Mouse (Mus musculus): ENCODE results near the gene Col26a1.
A peak's percentile ranks its signal among the peaks of the same experiment; 100 is the strongest.

Gene Col26a1

DNA sequence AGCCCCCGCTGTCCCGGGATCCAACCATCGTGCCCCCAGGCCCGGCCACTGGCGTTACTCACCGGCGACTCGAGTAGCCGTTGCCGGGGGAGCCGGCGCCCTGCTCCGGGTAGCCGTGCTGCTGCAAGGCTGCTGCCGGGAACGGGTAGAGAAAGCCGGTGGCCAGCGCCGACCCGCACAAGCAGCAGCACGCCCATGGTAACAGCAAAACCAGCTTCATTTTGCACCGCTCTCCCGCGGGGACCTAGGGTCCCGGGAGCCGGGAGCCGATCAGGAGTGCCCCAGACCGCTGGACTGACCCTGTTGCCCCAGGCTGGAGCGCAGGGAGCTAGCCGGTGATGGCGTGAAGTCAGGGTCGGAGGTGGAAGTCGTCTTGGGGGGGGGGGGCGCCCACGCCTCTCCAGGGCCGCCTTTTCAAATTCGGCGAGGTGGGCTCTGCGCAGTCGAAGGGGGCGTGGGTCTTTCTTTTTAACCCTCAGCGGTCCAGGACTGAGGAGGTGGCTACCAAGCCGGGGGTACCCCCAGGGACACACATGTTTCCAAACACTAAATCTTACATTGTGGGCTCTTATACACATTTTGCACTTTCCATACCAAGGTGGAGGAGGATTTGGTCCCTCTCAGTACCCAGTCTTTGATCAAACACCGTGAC, at the start of gene Col26a1:
TSS of gene Col26a1 (minus strand) at position 422 of the 652 bp plus-strand sequence.
- peak; percentile 24 for DNase-seq (ENCODE audit: low spot score)

DNA sequence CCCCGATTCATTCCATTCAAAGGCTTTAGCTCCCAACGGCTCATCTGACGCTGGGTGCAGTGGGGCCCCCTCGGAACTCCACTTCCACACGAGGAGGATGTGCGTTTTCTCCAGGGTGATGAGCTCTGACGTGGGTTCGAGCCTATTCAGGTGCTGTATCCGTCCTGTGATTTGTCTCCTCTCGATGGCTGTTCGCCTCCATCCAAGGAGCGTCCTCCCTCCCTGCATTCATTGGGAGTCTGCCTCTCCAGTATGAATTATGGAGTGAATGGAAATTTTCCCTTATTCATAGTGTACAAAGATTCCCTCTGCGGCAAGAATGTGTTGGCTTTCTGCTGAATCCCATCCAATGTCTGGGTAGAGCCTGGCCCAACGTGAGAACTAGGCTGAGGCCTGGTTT, 48.9 kb upstream of the Col26a1 start:
- no peak for DNase-seq (ENCODE audit: low spot score)

DNA sequence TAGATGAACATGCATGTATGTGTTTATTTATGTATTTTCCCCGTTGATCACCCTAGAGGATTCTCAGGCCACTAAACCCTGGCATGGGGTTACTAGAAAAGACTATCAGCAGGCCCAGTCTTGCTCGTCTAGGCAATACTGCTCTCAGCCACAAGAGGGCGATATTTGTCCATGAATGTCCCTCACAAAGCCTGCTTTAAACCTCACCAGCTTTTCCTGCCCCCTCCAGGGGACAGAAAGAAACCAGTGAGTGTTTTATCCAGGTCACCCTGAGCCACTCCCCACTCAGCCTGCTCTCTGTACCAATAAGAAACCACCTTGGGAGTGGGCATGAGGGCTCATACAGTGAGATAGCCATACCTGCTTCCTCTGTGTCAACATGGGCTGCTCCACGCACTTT, 46.1 kb upstream of the Col26a1 start:
- peak; percentile 69 for DNase-seq (ENCODE audit: low spot score)

GRCm38 (mm10) chr5:136923751-136924478, 40.9 kb upstream of the Col26a1 start:
- DNase-seq (ENCODE audit: low spot score), result no peak

DNA sequence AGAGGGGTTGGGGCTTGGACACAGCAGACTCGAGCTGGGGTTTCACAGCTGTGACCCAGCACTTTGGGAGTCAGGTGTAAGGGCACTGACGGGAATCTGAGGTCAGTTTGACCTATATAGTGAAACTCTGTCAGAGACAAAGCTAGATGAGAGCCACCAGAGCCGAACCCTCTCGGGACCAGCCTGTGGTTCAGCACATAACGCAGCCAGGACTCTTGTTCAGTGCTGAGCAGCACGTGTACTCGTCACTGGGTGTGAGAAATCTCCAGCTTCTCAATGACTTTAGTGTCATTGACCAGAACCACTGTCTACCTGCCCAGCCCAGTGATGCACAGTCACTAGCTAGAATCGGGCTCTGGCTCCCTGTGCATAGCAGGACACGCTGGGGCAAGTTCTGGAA, 39.8 kb upstream of the Col26a1 start:
- DNase-seq (ENCODE audit: low spot score), result no peak

DNA sequence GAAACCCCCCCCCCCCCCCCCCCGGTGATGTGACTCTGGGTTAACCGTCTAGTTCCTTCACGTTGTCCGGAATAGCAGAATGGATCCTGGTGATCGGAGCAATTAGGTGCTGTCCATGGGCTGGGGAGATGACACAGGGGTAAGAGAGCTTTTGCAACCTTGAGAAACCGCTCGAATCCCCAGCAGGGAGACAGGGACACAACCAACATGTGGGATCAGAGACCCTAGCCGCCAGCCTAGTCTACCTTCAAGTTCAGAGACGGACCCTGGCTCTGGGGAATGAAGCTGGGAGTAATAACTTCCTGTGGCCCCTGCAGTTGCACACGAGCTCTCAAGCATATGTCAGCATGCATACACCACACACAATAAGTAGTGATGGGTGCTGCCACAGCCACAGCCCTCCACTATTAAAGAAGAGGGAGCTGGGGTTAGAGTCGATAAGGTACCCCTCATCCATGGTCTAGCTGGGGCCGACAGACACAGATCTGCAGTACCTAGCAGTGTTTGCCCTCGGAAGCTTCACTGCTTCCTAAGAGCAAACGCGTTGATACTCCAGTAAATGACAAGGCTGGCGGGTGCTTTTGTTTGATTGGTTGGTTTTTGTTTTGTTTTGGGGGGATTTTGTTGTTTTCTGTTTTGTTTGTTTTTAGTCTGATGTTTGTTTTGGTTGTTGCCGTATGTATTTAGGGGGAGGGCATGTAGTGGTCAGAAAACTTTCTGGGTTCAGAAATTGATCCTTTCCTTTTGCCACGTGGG, 36.7 kb upstream of the Col26a1 start:
- DNase-seq (ENCODE audit: low spot score), result no peak

- peak; percentile 65 for DNase-seq (ENCODE audit: low spot score)
Measured at GRCm38 (mm10) chr5:136918655-136919472, 35.9 kb upstream of the Col26a1 start.

DNA sequence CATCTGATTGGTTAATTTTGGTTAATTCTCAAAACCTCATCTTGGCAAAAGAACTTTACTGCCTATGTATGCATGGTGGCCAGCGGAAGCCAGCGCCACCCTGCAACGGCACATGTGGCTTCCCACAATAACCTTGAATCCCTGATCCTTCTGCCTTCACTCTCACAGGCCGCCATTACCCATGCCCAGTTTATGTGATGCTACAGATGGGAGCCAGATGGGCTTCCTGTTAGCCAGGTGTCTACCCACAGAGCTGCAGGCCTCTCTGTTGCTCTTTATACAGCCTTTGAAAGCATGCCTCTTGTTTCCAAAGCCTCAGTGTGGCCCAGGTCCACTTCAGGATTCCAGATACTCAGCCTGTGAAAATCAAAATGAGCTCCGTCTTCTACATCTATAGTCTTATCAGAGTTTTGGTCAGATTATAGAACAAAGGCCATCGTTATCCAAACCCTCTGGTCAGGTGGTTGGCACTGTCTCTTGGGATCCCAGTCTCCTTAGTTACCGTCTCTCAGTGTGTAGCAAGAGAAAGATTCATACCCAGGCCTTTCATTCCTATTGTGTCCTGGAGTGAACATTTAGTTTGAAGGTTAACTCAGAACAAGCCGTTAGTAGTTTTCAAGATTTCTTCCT, 34.7 kb upstream of the Col26a1 start:
- no peak for DNase-seq (ENCODE audit: low spot score)

- no peak for DNase-seq (ENCODE audit: low spot score)
Measured at GRCm38 (mm10) chr5:136914183-136914582, 31.2 kb upstream of the Col26a1 start.

DNA sequence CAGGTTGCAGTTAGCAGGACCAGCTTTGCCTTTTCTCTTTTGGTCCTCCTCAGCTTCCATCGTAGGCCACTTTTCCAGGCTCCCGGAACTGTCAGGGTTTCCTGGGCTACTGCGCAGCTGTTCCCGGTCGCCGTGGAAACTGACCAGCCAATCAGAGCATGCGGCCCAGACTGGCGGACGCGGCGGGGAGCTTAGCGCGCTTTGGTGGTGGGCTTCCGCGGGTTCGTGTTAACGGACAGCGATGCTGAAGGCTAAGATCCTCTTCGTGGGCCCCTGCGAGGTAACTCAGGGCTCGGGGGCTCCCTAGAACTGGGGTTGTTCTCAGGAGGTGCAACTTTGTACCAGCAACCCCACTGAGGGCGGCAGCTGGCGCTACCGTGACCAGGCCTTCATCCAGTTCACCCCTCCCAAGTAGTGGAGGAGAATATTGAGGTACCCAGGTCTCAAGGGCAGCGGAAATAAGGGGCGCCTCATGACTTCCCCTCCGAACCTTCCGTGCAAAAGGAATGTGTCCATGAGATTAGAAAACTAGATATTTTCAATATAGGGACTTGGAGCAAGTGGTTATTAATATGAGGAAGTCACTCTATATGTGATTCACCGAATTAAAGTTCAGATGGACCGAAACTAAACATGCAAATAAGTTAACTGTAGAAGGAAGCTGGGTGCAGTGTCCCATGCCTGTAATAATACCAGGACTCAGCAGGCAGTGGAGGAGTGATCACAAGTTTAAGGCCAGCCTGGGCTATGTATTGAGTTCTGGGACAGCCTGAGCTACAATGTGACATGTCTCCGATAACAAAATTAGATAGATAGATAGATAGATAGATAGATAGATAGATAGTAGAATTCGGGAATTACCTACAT, 25.2 kb upstream of the Col26a1 start, which contains the start of gene Ift22:
TSS of gene Ift22 (plus strand) at position 160 of the 867 bp plus-strand sequence.
- peak; percentile 89 for DNase-seq (ENCODE audit: low spot score)

- no peak for DNase-seq (ENCODE audit: low spot score)
Measured at GRCm38 (mm10) chr5:136907587-136907986, 24.6 kb upstream of the Col26a1 start.

GRCm38 (mm10) chr5:136905630-136906029, 22.6 kb upstream of the Col26a1 start:
- no peak for DNase-seq (ENCODE audit: low spot score)

DNA sequence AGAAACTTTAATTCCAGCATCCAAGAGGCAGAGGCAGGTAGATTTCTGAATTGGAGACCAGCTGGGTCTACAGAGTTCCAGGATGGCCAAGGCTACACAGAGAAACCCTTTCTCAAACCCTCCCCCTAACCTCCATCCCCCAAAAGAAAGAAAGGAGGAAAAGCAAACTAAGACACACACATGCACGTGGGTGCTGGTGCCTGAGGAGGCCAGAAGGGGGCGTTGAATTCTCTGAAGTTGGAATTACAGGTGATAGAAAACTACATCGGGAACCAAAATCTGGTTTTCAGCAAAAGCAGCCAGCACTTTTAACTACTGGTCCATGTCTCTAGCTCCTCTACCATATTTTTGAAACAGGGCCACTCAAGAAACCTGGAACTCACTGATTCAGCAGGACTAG, 21.6 kb upstream of the Col26a1 start:
- DNase-seq (ENCODE audit: low spot score), result no peak

DNA sequence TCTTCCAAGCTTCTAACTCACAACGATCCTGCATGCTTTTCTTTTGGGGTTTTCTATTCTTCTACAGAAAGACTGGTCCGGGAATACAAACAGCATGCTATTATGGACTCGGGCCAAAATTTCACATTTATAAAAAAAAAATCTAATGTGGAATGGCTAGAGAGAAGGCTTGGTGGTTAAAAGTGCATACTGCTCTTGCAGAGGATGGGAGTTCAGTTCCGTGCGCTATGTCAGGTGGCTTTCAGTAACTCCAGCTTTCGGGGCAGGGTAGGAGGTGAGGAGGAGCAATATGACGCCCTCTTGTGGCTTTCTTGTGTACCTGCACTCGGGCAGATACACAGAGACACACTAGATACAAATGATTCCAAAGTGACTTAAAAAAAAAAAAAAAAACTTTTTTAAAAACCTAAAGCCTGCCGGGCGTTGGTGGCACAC, 12.5 kb upstream of the Col26a1 start:
- DNase-seq (ENCODE audit: low spot score), result no peak

- DNase-seq (ENCODE audit: low spot score), result no peak
Measured at GRCm38 (mm10) chr5:136894840-136895528, 12.0 kb upstream of the Col26a1 start.

GRCm38 (mm10) chr5:136888539-136889355, 5.7 kb upstream of the Col26a1 start:
- no peak for DNase-seq (ENCODE audit: low spot score)

DNA sequence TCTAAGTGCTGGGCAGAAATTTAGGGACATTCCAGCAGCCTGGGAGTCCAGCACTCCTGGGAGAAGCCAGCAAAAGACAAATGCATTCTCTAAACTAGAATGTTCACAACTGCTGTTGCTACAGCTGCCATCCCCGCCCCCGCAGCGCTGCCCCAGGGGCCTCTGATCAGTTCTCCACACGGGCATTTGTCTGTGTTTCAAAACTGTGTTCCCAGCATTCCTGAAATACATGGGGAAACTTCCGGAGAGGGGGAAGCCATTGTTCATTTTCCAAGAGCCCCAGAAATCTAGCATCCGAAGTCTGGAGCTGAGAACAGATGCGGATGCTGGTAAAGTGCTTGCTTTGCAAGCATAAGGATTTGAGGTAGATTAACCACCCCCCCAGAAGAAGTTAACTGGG, 3.9 kb upstream of the Col26a1 start:
- no peak for DNase-seq (ENCODE audit: low spot score)

DNA sequence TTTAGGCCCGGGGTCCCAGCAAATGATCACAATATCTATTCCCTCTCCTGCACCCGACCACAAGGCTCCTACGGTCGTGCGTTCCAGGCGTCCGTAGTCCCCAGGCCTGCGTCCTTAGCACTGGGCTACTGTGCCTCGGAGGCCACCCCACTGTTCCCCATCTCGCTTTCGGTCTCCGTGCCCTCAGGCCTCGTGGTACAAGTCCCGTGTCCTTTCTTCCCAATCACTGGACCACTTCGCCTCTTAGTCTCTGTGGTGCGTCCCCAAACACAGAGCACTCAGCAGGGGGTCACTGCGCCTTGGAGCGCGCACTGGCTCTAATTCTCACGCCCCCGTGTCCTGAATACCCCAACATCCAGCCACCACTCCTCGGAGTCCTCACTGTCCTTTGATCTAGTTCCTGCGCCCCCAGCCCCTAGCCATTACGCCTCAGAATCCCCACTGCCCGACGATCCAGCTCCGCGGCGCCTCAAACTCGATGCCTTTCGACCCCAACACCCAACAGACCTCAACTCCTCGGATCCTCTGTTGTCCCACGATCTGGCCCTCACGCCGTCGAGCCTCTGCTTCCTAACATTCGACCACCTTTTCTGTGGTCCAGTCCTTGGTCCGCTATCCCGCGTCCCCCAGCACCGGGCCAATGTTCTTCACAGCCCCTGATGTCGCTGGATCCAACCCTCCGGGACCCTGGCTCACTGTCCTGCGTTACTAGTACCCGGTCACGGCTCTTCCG, 788 bp downstream of the Col26a1 start:
- DNase-seq (ENCODE audit: low spot score), result no peak
